Mouse (Mus musculus): ENCODE results near the gene Thap4. TPM values are rescaled to one million over a fixed set of nuclear protein-coding genes. Genes with fewer than 3 reads are reported as not detected.

Gene Thap4
- total RNA-seq, 2 experiments from 2014 or later, result 42.0 to 44.4 TPM

- intact Hi-C loops (cut with DNase I), result no loop called here
- TF ChIP-seq CTCF (IDR thresholded peaks at IDR 0.05), result no peak
- DNase-seq (ENCODE audit: extremely low spot score in 1 of 2, low spot score in 2 of 2), result no peak
- no peak overlapping the region for H3K27ac ChIP-seq
- H3K4me3 ChIP-seq, result no peak overlapping the region
Observed at GRCm38 (mm10) chr1:93657025-93657360, 97.7 kb downstream of the Thap4 start.

GRCm38 (mm10) chr1:93656325-93657024, 98.2 kb downstream of the Thap4 start:
- intact Hi-C loops (cut with DNase I), result no loop called here
- Histone ChIP-seq H3K4me3 (no peak overlapping the region), H3K27ac (no peak overlapping the region)
- no peak for TF ChIP-seq CTCF (IDR thresholded peaks at IDR 0.05)
- DNase-seq (ENCODE audit: extremely low spot score in 1 of 2, low spot score in 2 of 2), result no peak

- Histone ChIP-seq H3K27ac (no peak overlapping the region), H3K4me3 (no peak overlapping the region)
- intact Hi-C loops (cut with DNase I), result no loop called here
- TF ChIP-seq CTCF (IDR thresholded peaks at IDR 0.05), result no peak
- no peak for DNase-seq (ENCODE audit: extremely low spot score in 1 of 2, low spot score in 2 of 2)
Observed at GRCm38 (mm10) chr1:93654798-93655197, 99.9 kb downstream of the Thap4 start.

- DNase-seq (ENCODE audit: extremely low spot score in 1 of 2, low spot score in 2 of 2), result no peak
- Histone ChIP-seq H3K27ac (no peak overlapping the region), H3K4me3 (no peak overlapping the region)
- intact Hi-C loops (cut with DNase I), result no loop called here
- TF ChIP-seq CTCF (IDR thresholded peaks at IDR 0.05), result no peak
Observed at GRCm38 (mm10) chr1:93654275-93654674, 100.4 kb downstream of the Thap4 start.

Other genes starting within 250 kb of the Thap4 start
- 10 to 100 TPM; 11.7 to 12.9 TPM for gene Farp2, start 242.8 kb downstream of the Thap4 start, total RNA-seq (2021)
- 100 to 1,000 TPM; 360 to 388 TPM for gene Stk25, start 96.2 kb downstream of the Thap4 start, total RNA-seq (2021)
- 10 to 100 TPM; 33.2 to 35.8 TPM for gene Bok, start 69.2 kb downstream of the Thap4 start, total RNA-seq (2021)
- 10 to 100 TPM; 79.7 to 89.7 TPM for gene Atg4b, start 3.4 kb downstream of the Thap4 start, total RNA-seq (2021)
- gene Dtymk, start 47.1 kb upstream of the Thap4 start, total RNA-seq (2021), result 10 to 100 TPM; 50.8 to 52.5 TPM
- gene Ing5, start 49.1 kb upstream of the Thap4 start, total RNA-seq (2021), result 10 to 100 TPM; 12.8 to 15.2 TPM
- 10 to 100 TPM; 12.6 to 14.2 TPM for gene D2hgdh, start 70.0 kb upstream of the Thap4 start, total RNA-seq (2021)
- gene Gal3st2, start 106.4 kb upstream of the Thap4 start, total RNA-seq (2021), result under 1 TPM in 1 of 2 experiments, not detected in 1; 0.16 TPM
- under 1 TPM in 1 of 2 experiments, not detected in 1; 0.54 TPM for gene Gal3st2b, start 163.4 kb upstream of the Thap4 start, total RNA-seq (2021)
- gene Gal3st2c, start 235.6 kb upstream of the Thap4 start, total RNA-seq (2021), result under 1 TPM; 0.05 TPM

All from left cerebral cortex, adult 2 months (tissue).